Mouse (Mus musculus) testis, postnatal 10 days (tissue): ENCODE results near the gene Gbp7.
"Not testable (repeated sequence)": the region's sequence is repeated elsewhere in the genome, so short reads cannot be mapped to it uniquely, and the experiment has no call there.

Experiments
- DNase-seq: peaks from one replicate; pipeline ENCODE4 v3.0.0; 2021; ENCODE audit warnings: low spot score

Gene Gbp7

DNA sequence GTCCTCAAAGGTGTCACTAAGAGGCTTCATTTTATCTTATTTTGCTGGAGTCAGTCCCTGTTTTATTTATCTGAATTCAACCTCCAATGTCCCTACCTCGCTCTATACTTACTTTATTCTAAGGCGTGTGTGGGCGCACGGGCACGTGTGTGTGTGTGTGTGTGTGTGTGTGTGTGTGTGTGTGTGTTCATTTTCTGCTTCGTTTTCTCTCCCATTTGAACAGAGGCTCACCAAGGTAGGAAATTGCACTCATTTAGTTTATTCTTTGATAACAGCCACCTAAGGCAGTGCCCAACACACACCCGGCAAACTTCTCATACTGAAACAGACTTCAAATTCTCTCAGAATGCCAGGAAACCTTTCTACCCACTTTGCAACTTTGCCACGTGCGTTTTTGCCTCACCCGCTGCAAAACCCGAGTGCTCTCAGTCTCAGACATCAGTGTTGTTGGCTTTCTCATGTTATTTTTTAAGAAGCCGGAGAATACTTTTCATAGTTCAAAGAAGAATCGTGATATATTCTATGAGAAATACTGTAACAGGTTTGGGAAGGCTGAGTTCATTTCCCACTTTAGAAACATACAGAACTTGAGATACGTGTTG is 31.0 kb downstream of the Gbp7 start:
- DNase-seq, result no peak

DNA sequence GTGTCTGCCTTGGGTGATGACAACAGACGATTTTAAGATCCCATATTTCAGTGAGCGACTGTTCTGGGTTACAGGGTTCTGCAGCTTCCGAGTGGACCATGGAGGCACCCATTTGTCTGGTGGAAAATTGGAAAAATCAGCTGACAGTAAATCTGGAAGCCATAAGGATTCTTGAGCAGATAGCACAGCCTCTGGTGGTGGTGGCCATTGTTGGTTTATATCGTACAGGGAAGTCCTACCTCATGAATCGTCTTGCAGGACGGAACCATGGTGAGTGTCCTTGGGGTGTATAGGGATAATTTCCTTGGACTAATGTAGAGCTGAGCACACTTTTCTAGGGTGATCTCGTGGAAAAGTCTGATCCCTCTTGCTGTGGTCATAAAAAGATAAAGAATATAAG is 31.5 kb downstream of the Gbp7 start:
- DNase-seq, result no peak

DNA sequence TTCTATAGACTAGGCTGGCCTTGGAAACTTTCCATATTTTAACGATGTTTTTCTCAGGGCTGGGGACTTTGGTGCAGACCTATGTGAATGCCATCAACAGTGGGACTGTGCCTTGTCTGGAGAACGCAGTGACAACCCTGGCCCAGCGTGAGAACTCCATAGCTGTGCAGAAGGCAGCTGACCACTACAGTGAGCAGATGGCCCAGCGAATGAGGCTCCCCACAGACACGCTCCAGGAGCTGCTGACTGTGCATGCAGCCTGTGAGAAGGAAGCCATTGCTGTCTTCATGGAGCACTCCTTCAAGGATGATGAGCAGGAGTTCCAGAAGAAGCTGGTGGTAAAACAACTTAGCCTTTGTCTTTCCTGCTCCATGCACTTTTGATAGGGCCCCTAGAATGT is 37.3 kb downstream of the Gbp7 start:
- not testable (repeated sequence) for DNase-seq

DNA sequence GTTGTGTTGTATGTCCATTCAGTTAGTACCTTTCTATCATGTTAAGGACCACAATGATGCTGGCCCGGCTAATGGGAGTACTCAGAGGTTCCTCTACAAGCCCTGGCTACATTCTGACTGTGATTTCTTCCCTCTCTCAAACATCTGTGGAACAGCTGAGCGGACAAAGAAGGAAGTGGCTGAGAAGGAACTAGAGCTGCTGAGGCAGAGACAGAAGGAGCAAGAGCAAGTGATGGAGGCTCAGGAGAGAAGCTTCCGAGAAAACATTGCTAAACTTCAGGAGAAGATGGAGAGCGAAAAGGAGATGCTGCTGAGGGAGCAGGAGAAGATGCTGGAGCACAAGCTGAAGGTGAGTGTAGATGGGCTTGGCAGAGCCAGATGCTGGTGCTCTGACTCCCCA is 40.6 kb downstream of the Gbp7 start:
- DNase-seq, result no peak

DNA sequence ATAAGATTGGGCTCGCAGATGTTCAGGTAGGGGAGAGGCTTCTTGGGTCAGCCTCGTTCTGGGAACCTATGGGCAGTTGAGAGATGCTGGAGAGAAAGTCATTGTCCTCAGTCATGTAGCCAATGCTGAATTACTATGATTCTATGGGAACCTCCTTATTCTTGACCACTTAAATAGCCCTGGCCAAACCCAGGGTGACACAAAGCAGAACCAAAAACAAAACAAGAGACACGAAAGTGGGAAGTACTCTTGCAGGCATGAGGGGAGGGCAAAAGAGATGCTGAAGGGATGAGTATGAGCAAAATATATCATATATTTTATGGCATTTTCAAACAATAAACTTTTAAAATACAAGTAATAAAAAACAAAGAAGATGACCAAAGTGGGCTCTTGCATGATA is 47.0 kb downstream of the Gbp7 start:
- DNase-seq, result no peak

DNA sequence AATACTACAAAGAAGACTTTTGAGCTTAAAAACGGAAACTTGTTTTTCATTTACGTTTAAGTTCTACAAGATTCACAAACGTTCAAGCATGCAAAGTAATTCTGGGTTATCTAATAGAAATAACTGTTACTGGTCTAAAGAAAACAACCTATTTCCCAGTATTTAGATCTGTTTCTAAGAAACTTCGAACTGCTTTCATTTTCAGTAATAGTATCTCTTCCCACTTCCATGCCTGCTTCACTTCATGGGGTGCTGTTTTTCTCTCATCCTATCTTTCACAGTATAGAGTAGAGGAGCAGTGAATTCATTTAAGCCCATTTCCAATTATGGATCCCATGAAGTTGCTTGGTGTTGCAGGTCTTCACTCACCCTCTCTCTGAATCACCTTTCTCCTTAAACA is 48.2 kb downstream of the Gbp7 start:
- DNase-seq, result no peak

DNA sequence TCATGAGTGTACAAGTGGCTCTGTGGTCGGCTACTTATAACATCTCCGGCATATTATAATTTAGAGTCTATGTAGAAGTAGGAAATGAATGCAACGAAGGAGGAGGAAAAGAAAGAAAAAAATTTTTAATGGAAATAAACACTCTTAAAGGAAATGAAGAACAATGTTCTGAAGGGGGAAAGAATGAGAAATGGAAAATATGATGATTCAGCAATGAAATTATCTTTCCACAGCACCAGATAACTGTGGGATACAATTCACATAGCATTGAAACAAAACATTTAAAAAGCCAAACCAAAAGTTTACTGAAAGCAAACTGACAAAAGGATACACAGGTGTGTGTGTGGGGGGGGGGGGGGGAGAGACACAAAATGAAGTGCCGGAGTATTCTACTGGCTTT is 52.9 kb downstream of the Gbp7 start:
- DNase-seq, result no peak

DNA sequence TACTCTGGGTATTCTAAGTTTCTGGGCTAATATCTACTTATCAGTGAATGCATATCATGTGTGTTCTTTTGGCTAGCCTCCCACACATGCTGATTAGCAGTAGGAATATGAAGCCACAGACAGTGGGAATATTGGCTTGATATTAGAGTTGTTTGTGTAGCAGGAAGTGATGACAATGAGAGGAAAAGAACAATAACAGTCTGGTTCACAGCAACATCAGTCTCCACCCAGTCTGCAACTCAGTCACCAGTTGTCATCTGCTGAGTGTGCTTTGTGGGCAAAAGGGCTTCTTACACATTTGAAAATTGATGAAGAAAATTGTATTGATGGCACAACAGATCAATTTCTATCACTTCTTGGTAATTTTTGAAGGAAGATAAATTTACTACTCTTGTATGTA is 57.2 kb downstream of the Gbp7 start:
- no peak for DNase-seq

DNA sequence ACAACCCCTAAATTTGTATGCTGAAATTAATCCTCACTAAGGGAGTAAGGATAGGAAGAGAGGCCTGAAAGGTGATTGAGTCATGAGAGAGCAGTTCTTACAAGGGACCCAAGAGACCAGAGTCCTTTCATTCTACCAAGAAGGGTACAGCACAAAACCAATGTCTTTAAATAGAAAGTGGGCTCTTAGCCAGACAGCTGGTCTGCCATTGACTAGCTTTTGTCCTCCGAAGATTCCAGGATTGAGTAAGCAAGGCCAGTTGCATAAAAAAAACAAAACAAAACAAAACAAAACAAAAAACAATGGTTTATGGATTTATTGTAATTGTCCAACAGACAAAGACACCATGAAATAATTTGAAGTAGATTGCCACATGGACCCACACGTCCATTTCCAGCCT is 58.7 kb downstream of the Gbp7 start:
- DNase-seq, result no peak

DNA sequence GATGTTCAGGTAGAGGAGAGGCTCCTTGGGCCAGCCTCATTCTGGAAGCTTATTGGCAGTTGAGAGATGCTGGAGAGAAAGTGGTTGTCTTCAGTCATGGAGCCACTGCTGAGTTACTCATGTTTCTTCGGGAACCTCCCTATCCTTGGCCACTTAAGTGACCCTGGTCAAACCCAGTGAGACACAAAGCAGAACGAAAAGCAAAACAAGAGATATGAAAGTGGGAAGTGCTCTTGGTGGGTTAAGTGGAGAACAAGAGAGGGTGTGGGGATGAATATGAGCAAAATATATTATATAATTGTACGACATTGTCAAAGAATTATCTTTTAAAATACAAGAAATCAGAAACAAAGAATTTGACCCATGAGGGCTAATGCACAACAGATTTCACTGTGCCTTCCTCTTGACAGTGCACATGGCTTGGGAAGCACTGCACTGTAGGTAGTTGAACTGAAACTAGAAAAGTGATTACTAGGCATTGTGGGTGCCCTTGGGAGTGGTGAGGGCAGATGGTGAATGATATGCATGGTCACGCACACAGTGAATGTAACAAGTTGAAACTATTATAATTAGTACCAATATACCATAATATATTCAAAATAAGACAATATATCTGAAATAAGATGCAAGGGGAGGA is 60.4 kb downstream of the Gbp7 start:
- no peak for DNase-seq

DNA sequence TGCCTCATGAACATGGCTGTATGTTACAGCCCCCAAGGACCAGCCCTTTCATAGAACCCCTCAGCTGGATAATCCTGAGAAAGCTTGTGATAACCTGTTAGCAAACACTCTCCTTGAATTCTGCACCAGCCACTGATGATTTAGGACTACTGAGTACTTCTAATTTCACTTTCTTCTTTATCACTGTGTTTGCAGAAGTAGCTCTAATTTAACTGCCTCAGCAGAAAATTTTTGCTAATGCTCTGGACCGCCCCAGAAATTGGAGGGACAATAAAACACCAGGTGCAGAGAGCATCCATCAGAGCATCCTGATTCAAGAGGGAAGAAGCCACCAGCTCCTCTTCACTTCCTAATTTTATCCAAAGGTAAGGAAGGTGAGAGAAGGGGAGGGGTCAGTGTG is 64.4 kb downstream of the Gbp7 start, which contains the start of gene Gbp2b:
Gene Gbp2b, plus strand, starts transcription at position 301 of the 400 bp plus-strand sequence.
- no peak for DNase-seq

DNA sequence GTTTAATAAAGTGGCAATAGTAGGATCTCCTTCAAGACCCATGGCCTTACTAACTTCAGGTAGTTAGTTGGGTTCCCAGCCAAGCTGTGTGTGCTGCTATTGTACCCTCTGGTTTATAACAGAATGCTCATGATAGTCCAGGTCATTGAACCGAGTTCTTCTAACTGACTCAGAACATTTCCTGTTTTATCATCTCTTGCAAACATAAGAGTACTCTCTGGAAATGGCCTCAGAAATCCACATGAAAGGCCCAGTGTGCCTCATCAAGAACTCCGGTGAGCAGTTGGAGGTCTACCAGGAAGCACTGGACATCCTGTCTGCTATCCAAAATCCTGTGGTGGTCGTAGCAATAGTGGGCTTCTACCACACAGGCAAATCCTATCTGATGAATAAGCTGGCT is 67.8 kb downstream of the Gbp7 start:
- no peak for DNase-seq
